23 mouse cellular contexts compared by ENCODE assay signal in genomic region chr13:6897666-6898065, GRCm38 (mm10).
A peak's percentile ranks its signal among the peaks of the same experiment; 100 is the strongest.
DNase-seq lines count a peak whose midpoint lies in the region; ATAC-seq and TF ChIP-seq lines count a peak whose summit lies in the region.
"Had no signal": no experiment of that assay in that cellular context is flagged by ENCODE, and none has a peak within 500 bp of the region (broad histone marks: within the 10 kb centered on the region; RNA-seq: fewer than 3 reads in every experiment).

No protein-coding gene starts in this region.

- WGBS in forebrain, embryonic 14.5 days: 84% methylated on average over 1 of the region's 1 CpGs
- 83% methylated on average over 1 of the region's 1 CpGs for WGBS in forebrain, embryonic 11.5 days
- 71% methylated on average over 1 of the region's 1 CpGs for WGBS in embryonic facial prominence, embryonic 10.5 days

- H3K4me2 ChIP-seq in forebrain, embryonic 14.5 days (ENCODE audit: low read length): no peak overlapping the region
- H3K4me2 ChIP-seq in forebrain, embryonic 11.5 days (ENCODE audit: low read depth, low read length, severe bottlenecking): no peak overlapping the region
- H3K4me2 ChIP-seq: embryonic facial prominence, embryonic 13.5 days; limb, embryonic 12.5 days; stomach, embryonic 15.5 days had no signal

- H3K79me3 ChIP-seq in C2C12 (ENCODE audit: low read depth): no peaks in the 10 kb centered on the region

- H3K4me3 ChIP-seq in forebrain, embryonic 14.5 days (ENCODE audit: low read depth, low read length): no peak overlapping the region
- H3K4me3 ChIP-seq in forebrain, embryonic 11.5 days (ENCODE audit: low read depth, low read length): no peak overlapping the region
- H3K4me3 ChIP-seq in C2C12 (ENCODE audit: insufficient read depth, poor library complexity, severe bottlenecking): no peak overlapping the region
- H3K4me3 ChIP-seq in embryonic facial prominence, embryonic 10.5 days: no peak overlapping the region
- H3K4me3 ChIP-seq: embryonic facial prominence, embryonic 13.5 days; heart, embryonic 10.5 days; limb, embryonic 12.5 days; megakaryocyte, embryonic 14.5 days; stomach, embryonic 15.5 days had no signal

- H3ac ChIP-seq in C2C12 (ENCODE audit: control insufficient read depth, insufficient read length, low read depth): no peak overlapping the region

- no peaks in the 10 kb centered on the region for H3K79me2 ChIP-seq in C2C12 (ENCODE audit: control insufficient read depth, insufficient read depth)

- no peaks in the 10 kb centered on the region for H3K4me1 ChIP-seq in forebrain, embryonic 14.5 days (ENCODE audit: control insufficient read depth, insufficient read depth, low read length)
- no peaks in the 10 kb centered on the region for H3K4me1 ChIP-seq in forebrain, embryonic 11.5 days (replicated peaks; ENCODE audit: control insufficient read depth, insufficient read depth, low read length)
- no peaks in the 10 kb centered on the region for H3K4me1 ChIP-seq in embryonic facial prominence, embryonic 10.5 days
- H3K4me1 ChIP-seq: embryonic facial prominence, embryonic 13.5 days; heart, embryonic 10.5 days; limb, embryonic 12.5 days; stomach, embryonic 15.5 days had no signal

- no peaks in the 10 kb centered on the region for H3K27me3 ChIP-seq in forebrain, embryonic 14.5 days (replicated peaks; ENCODE audit: control insufficient read depth, insufficient read depth, low read length)
- no peaks in the 10 kb centered on the region for H3K27me3 ChIP-seq in forebrain, embryonic 11.5 days (ENCODE audit: control insufficient read depth, insufficient read depth, low read length)
- H3K27me3 ChIP-seq in C2C12 (ENCODE audit: control insufficient read depth, insufficient read depth, insufficient read length): no peaks in the 10 kb centered on the region
- H3K27me3 ChIP-seq in embryonic facial prominence, embryonic 10.5 days (replicated peaks; ENCODE audit: low read depth, poor library complexity, severe bottlenecking): no peaks in the 10 kb centered on the region
- H3K27me3 ChIP-seq: embryonic facial prominence, embryonic 13.5 days; limb, embryonic 12.5 days; megakaryocyte, embryonic 14.5 days; stomach, embryonic 15.5 days had no signal

- H3K36me3 ChIP-seq in forebrain, embryonic 14.5 days (ENCODE audit: control insufficient read depth, insufficient read depth, low read length): no peaks in the 10 kb centered on the region
- H3K36me3 ChIP-seq in forebrain, embryonic 11.5 days (ENCODE audit: control insufficient read depth, insufficient read depth, low read length): no peaks in the 10 kb centered on the region
- H3K36me3 ChIP-seq in C2C12 (ENCODE audit: control insufficient read depth, insufficient read depth): no peaks in the 10 kb centered on the region
- no peaks in the 10 kb centered on the region for H3K36me3 ChIP-seq in embryonic facial prominence, embryonic 10.5 days (replicated peaks)
- H3K36me3 ChIP-seq: embryonic facial prominence, embryonic 13.5 days; G1E; heart, embryonic 10.5 days; limb, embryonic 12.5 days; stomach, embryonic 15.5 days had no signal

- peak; percentile 34; the same call in 1 of the 2 replicates for ATAC-seq in forebrain, embryonic 14.5 days
- no peak for ATAC-seq in forebrain, embryonic 11.5 days (replicated peaks; ENCODE audit: low FRiP score)
- peak; percentile 50; the same call in 1 of the 2 replicates for ATAC-seq in megakaryocyte progenitor cell, adult 5-6 weeks (replicated peaks; ENCODE audit: poor library complexity)
- ATAC-seq in erythroid progenitor cell, adult 5-6 weeks (replicated peaks; ENCODE audit: low FRiP score, poor library complexity, severe bottlenecking): no peak

- H3K27ac ChIP-seq in forebrain, embryonic 14.5 days (ENCODE audit: low read depth, low read length): no peak overlapping the region
- no peak overlapping the region for H3K27ac ChIP-seq in forebrain, embryonic 11.5 days (ENCODE audit: low read depth, low read length)
- H3K27ac ChIP-seq in embryonic facial prominence, embryonic 10.5 days (replicated peaks): no peak overlapping the region
- H3K27ac ChIP-seq: embryonic facial prominence, embryonic 13.5 days; heart, embryonic 10.5 days; limb, embryonic 12.5 days; liver, embryonic 14.5 days; stomach, embryonic 15.5 days had no signal

- no peak overlapping the region for H3K9ac ChIP-seq in forebrain, embryonic 14.5 days (ENCODE audit: low read length)
- H3K9ac ChIP-seq in forebrain, embryonic 11.5 days (ENCODE audit: low read length): no peak overlapping the region
- H3K9ac ChIP-seq: embryonic facial prominence, embryonic 13.5 days; limb, embryonic 12.5 days; liver, embryonic 14.5 days; stomach, embryonic 15.5 days had no signal

- DNase-seq in forebrain, embryonic 14.5 days (ENCODE audit: low spot score): no peak
- DNase-seq in forebrain, embryonic 11.5 days (ENCODE audit: low spot score): no peak
- DNase-seq in R1 (ENCODE audit: low read depth, low spot score): peak; percentile 66
- DNase-seq in embryonic facial prominence, embryonic 10.5 days (ENCODE audit: low spot score): no peak
- no peak for DNase-seq in left cerebral cortex, adult 18-20 months (ENCODE audit: low spot score in 2 of 2)
- DNase-seq: B cell, adult 2 months; cerebellum, adult 2 months; gastrocnemius, postnatal 36 days; kidney, adult 2 months; kidney, postnatal 25 days; layer of hippocampus, adult 9-11 months; right cerebral cortex, adult 18-20 months; spleen, adult 18-20 months had no signal

- no peaks in the 10 kb centered on the region for H3K9me3 ChIP-seq in forebrain, embryonic 14.5 days (replicated peaks; ENCODE audit: control insufficient read depth, low read length)
- no peaks in the 10 kb centered on the region for H3K9me3 ChIP-seq in forebrain, embryonic 11.5 days (ENCODE audit: control insufficient read depth, low read length)
- H3K9me3 ChIP-seq in embryonic facial prominence, embryonic 10.5 days: no peaks in the 10 kb centered on the region
- H3K9me3 ChIP-seq: embryonic facial prominence, embryonic 13.5 days; G1E; heart, embryonic 10.5 days; limb, embryonic 12.5 days; megakaryocyte, embryonic 14.5 days; stomach, embryonic 15.5 days had no signal

- no peak for TF ChIP-seq CTCF in C2C12 (IDR thresholded peaks at IDR 0.05; ENCODE audit: control insufficient read depth, insufficient read depth, insufficient read length)

TF ChIP-seq in C2C12, 6 proteins besides CTCF, POLR2A, EP300 and RAD21:
- TF ChIP-seq MAX (IDR thresholded peaks at IDR 0.05) (no peak), MYOD1 (IDR thresholded peaks at IDR 0.05; ENCODE audit: control insufficient read depth, insufficient read length, low read depth) (peak; percentile 11), FOSL1 (IDR thresholded peaks at IDR 0.05; ENCODE audit: insufficient read depth, low read length, poor library complexity, severe bottlenecking) (peak; percentile 82)

Comparison
In these comparisons a context has a peak if more than half of its experiments do, and no peak if none do; other contexts are left out.
1. ATAC-seq: peak in forebrain, embryonic 14.5 days (single experiment) and megakaryocyte progenitor cell, adult 5-6 weeks (single experiment); none in forebrain, embryonic 11.5 days (single experiment) and erythroid progenitor cell, adult 5-6 weeks (single experiment).